Mouse (Mus musculus): ENCODE data around the gene Szt2. TPM values are rescaled to one million over a fixed set of nuclear protein-coding genes. Genes with fewer than 3 reads are reported as not detected.
A peak's percentile ranks its signal among the peaks of the same experiment; 100 is the strongest.

Gene Szt2
- total RNA-seq (2021): 10 to 100 TPM; 34.2 to 43.8 TPM
- long read RNA-seq, experiment 1, partial matches to known transcripts: 7 of 10 reads
- long read RNA-seq, experiment 1, other reads (novel, unspliced or antisense): 3 of 10 reads
- long read RNA-seq, experiment 2, partial matches to known transcripts: 5 of 5 reads
- long read RNA-seq, experiment 2, other reads (novel, unspliced or antisense): 0 of 5 reads

DNA sequence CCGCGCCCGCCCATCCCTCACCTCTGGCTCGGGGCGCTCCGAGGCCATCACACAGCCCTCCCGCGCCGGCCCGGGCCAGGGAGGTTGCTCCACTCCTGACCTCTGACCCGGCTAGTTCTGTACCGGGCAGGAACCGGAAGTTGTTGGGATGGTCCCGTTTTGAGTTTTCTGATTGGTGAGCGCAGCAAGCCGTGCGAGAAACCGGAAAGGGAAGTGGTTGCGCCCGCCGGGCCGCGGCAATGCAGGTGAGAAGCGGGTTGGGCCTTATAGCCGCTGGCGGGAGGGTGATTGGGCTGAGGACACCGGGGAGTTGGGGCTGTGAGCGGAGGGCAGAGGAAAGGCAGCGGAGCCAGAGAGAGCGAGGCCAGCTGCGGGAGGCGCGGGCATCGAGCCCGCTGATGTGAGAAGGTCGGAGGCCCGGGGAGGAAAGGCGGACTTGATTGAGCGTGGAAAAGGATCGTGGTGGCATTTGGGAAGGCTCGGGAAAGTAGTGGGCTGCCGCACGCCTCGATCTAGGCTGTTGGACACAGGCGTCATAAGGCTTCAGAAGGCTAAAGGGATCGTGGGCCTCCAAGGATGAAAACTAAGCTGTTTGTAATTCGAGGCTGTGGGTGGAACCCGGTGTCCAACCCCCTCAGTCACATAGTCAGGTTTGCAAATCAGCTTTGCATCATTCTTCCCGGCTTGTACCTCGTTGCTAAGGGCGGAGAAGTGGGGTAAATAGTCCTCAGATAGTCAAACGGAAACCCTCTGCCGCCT, at the start of gene Szt2, which contains the start of gene Med8:
Szt2 (minus strand) TSS at position 132 of the 759 bp plus-strand sequence.
Med8 (plus strand) TSS at position 196 of the 759 bp plus-strand sequence.
- peak; percentile 86 to 93 for DNase-seq (ENCODE audit: low spot score in 2 of 2)

DNA sequence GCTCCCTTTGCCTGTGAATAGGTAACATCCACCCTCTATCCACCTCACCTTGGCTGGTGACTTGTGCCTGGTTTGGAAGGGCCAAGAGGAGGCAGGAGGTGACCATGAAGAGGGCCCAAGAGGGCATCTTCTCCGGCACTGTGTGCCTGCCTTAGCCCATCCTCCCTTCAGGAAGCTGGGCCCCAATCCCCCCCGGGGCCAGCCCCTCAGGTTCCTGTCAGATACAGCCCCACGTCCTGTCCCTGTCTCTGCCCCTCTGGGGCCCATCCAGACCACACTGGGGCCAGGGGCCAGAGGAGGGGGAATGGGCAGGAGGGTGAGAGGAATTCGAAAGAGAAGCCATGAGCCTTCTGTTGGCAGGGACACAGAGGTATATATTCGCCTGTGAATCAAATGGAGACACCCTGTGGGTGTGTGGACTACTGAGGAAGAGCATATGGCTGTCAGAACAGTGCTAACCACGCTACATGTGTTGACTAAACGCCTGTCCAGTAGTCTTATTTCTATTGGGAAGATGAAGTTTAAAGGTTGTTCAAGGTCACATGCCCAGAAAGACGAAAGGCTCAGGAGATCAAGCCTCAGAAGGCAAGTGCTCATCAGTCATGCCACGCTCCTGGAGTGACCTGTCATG, 48.4 kb upstream of the Szt2 start, which contains the start of gene Mpl:
Mpl (minus strand) TSS at position 169 of the 631 bp plus-strand sequence.
- DNase-seq (ENCODE audit: low spot score in 2 of 2): no peak

DNA sequence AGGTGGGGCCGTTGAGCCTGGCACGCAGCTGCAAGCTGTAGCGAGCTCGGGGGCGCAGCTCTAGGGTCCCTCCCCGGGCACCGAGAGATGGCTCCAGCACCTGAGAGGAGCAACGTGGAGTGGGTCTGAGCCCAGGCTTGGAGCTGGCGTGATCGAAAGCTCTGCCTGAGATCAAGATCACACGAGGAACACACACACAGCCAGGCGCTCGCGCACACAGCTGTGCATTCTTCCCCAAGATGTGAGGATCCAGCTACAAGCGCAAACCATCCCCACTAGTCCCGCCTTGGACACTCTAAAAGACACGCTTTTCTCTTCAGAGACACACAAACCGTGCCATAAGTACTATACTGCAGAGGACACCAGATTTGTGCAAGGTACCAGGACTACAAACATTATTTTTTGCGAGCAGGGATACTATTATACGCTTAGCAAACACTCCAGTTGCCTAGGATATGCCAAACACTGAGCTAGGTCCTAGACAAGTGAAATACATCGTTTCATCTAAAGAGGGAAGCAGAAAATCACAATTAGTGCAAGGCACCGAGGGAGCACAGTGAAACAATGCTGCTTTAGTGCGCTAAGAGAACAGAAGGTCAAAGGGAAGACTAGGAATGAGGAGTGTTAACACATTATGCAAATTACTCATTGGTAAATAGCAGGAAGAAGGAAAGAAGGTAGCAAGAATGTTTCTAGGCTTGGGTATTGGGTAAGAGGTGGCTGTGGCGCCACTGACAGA, 37.5 kb upstream of the Szt2 start:
- no peak for DNase-seq (ENCODE audit: low spot score in 2 of 2)

DNA sequence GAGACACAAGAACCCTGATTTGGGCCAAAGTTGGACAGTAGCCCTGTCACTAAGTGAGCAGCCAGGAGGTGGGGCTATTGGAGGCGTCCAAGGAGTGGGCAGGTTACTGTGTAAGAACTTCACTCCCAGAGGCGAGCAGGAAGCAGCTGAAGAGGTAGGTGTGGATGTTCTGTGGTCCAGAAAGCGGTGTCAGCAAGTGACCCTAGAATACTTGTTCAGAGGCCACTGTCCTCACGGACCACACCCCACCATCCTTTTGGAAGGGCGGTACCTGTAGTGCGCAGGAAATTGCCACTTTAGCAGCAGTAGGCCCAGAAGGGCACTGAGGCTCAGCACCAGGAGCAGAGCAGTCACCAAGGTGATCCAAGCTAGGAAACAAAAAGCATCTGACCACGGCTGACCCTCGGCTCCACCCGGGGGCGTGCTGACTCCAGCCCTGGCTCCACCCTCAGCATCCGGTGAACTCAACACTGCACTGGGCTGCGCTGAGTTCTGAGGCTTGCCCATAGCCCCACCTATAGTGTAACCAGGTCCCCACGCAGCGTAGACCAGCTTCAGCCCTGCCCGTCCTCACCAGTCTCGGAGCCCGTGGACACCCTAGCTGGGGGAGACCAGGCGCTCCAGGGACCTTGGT, 36.8 kb upstream of the Szt2 start:
- DNase-seq (ENCODE audit: low spot score in 2 of 2): no peak

DNA sequence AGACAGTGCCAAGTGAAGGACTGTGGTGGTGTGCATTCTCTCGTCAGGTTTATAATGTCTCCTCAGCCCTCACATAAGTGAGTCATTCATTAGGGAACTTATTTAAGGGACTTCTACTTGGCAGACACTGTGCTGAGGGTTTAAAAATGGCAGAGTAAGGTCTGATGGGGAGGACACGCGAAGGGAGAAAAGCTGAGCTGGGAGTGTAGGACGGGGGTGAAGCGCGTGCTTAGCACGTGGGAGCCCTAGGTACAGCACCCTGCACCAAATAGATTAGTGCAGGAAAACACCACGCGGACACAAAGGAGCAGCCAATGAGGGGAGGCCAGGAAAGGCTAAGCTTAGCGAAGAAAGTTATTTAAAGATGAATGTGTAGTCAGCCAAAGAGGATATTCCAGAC, 36.0 kb upstream of the Szt2 start:
- no peak for DNase-seq (ENCODE audit: low spot score in 2 of 2)

DNA sequence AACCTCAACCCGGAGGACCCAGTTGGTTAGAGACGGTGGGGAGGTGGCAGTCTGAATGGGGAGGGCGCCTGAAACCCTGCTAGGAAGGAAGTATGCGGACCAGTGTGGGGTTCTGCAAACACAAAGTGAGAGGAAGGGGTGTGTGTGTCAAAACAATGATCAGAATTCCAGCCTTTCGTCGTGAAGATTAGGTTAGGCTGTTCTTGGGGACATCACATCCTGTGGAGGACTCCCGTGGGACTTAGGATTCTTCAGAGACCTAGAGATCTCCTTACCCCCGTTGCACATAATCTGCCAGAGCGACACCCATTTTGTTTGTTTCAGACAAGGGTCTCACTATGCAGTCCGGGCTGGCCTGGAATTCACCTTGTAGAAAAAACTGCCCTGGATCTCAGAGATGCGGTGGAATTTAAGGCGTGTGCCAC, 28.8 kb upstream of the Szt2 start:
- DNase-seq (ENCODE audit: low spot score in 2 of 2): no peak

DNA sequence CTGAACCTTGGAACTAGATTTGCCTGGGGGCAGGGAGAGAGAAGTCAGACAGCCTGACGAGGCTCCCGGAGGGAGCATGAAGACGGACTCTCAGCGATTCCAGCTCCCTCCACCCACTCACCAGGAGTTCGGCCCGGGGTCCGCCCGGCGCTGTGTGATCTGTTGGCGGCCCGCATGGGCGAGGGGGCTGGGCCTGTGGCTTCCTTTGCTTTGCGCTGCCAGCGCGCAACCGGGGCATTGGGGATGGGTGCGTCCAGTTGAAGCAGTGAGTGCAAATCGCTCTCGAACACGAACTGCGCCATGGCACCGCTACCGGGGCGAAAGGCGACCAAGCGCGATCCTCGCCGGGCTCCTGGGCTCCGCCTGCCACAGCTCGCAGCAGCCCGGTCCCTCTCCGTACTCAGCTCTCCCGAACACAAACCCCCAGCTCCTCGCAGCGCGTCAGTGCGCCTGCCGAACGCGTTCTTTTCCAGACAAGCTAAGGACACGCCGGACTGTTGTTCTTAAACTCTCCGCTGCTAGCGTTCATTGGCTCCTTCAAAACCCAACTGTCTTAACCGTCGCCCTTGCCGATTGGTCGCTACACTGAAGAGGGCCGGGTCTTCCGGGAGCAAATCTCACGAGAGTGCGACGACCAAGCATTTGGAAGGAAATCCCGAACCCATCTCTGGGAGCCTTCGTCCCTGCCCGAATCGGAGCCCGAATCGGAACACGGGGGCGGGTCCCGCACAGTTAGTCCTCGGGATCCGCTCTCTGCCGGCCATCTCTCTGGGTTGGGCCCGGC, 27.9 kb upstream of the Szt2 start, which contains the start of gene Cdc20:
Cdc20 (minus strand) TSS at position 533 of the 784 bp plus-strand sequence.
- peak; percentile 91 to 94 for DNase-seq (ENCODE audit: low spot score in 2 of 2)

DNA sequence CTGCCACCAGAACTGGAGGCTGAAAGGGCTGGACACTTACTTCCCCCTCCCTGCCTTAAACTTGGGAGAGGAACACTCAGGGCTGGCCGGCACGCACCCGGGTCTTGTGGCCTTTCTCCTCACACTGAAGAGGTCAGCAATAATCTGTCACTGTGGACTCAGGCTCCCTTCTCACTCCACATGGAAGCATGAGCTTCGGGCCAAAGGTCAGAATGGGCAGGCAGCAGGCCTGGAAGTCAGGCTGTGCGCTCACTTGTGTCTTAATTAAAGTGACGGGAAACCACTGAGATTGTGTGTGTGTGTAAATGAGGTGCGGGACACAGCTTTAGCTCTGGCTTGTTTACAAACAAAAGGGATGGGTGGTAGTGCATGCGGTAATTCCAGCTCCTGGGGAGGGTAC, 23.3 kb upstream of the Szt2 start:
- no peak for DNase-seq (ENCODE audit: low spot score in 2 of 2)

DNA sequence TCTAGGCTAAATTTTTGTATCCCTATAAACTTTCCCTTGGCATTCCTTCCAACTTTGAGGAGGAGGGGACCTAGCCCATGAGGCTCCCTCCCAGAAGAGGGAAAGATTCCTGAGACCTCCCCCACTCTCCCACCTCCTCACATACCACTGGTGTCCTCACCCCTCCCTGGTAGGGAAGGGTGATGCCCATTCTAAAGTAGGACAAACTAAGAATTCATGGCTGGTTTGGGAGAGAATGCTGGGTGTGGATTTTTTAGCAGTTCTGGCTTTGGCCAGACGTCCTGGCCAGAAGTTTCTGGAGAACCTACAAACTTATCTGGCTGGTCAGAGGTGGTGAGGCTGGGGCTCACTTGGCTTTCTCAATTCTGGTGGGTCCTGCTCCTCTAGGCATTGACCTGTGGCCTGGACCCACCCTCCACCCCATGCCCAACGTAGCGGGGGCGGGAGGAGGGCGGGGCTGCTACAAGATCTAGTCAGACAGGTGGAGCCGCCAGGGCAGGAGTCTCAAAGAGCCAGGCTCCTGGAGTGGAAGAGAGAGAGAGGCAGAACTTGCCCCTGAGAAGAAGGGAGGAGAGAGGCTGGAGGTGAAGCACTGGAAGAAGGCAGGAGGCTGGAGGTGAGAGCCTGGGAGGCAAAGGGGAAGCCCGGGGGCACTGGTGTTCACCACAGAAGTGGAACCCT, 20.3 kb upstream of the Szt2 start:
- DNase-seq (ENCODE audit: low spot score in 2 of 2): no peak

DNA sequence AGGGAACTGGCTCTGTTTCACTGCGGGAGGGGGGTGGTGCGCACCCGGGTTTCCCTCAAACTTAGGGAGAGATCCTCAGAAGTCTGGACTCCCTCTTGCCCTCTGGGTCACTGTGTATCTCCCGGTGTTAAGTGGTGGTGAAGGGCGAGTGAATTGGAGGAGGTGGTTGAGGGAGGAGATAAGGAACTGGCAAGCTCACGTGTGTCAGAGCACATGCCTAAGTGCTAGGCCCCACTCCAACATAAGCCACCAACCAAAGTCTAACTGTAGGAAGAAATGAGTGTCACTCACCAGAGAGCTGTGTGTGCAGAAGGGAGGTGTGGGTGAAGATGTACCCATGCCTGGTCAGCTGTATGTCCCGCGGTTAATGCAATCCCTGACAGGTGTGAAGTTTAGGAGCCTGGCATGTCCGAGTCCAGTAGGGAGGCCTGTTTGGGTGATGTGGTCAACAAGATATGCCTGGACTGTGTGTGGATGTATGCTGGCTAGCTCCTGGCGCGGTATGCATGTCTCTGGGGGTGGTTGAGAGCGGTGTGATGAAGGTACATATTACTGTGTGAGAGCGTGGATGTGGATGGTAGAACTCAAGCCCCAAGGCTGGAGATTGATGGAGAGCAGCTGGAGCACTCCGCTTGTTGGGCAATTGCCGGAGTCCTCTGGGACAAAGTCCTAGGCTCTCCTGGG, 19.6 kb upstream of the Szt2 start:
- no peak for DNase-seq (ENCODE audit: low spot score in 2 of 2)

DNA sequence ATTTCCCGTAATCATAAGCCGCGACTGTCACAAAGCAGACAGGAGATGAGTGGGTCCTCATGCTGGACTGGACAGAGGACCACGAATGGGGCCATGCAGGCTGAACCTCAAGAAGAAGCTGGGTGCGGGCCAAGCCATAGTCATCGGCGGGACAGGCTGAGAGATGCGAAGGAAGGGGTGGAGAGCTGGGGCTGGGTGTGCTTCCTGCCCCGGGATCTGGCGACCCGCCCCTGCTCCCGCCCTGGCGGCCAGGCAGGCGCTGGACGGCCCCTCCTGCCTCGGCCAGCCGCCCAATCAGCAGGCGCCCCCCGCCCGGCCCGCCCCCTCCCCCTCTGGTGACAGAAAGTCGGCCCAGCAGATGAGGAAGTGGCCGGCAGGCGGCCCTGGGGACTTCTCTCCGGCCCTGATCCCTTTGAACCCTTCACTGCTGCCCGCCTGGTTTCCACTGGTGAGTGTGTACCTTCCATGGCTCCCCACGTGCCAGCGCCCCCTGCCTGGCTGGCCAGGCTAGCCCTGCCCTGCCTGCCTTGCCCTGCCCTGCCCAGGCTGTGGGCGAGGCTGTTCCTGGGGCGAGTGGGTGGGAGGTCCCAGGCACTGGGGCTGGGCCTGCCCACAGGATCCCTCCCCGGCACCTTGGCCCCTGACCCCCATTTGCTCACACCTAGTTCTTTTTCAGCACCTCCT, 18.8 kb upstream of the Szt2 start, which contains the start of gene Elovl1:
Elovl1 (plus strand) TSS at position 326 of the 684 bp plus-strand sequence.
- peak; percentile 61 to 72 for DNase-seq (ENCODE audit: low spot score in 2 of 2)

DNA sequence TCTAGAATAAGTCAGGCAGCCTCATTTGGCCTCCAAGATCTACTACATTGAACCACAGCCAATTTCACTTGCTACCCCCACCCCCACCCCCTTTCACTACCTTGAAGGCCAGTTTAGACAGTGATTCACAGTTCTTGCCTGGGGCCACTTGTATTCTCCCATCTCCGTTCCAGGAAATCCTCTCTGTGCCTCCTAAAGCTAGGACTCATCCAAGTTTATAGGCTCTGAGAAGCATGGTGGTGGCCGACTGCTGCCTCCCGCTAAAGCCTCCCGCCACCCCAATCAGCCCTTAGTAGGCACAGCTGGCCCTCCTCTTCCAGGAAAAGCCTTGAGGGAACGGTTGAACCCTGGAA, 18.3 kb upstream of the Szt2 start:
- no peak for DNase-seq (ENCODE audit: low spot score in 2 of 2)

DNA sequence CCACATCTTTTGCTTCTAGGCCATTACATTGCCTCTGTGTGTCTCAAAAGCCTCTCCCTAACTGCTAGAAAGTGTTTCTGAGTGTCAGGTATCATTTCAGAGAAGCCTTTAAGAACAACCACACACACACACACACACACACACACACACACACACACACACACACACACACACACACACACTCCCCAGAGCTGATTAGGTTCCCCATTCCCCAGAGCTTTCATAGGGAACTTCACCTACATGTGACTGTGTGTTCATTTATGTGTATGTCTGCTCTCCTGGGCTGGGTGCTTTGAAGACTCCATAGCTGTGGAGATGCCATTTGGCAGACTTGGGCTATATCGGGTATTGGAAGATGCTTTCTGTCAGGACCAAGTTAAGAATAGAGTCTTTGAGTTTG, 16.3 kb upstream of the Szt2 start:
- no peak for DNase-seq (ENCODE audit: low spot score in 2 of 2)

DNA sequence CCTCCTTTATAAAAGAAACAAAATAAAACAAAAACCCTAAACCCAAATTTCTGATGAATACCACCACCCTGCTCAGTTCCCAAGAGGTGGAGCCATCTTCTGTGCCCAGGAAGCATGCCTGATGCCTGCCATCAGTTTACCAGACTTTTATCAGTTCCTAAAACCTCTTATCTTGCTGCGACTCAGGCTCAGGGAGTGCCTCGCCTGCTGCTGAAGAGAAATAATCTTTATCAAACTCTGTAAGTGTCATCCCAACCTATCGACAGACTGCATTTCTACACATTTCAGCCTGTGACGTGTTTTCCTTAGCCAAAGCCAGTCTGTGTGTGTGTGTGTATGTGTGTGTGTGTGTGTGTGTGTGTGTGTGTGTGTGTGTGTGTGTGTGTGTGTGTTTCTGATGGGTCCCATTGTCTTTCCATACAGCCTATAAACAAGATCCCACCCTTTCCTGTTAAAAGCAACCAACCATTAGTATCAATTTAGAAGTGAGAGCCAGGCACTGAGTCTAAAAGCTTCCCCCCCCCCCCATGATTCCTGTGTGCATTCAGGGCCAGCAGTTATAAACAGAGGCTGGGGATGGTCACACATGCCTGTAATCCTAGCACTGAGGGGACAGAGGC, 15.6 kb upstream of the Szt2 start:
- DNase-seq (ENCODE audit: low spot score in 2 of 2): no peak

DNA sequence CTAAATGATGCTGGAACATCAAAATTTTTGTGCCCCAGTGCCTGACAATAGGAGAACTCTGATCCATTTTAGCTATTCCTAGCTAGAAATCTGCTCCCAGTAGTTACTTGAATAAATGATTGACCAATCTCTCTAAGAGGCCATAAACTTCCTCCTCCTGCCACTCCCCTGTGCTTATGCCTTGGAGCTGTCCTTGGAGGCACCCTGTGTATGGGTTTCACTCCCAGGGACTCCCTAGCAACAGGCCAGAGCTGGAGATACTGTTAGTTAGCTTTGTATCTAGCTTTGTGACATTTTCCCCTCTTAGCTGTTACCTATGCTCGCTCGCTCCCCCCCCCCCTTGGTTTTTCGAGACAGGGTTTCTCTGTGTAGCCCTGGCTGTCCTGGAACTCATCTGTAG, 12.3 kb upstream of the Szt2 start:
- DNase-seq (ENCODE audit: low spot score in 2 of 2): no peak

DNA sequence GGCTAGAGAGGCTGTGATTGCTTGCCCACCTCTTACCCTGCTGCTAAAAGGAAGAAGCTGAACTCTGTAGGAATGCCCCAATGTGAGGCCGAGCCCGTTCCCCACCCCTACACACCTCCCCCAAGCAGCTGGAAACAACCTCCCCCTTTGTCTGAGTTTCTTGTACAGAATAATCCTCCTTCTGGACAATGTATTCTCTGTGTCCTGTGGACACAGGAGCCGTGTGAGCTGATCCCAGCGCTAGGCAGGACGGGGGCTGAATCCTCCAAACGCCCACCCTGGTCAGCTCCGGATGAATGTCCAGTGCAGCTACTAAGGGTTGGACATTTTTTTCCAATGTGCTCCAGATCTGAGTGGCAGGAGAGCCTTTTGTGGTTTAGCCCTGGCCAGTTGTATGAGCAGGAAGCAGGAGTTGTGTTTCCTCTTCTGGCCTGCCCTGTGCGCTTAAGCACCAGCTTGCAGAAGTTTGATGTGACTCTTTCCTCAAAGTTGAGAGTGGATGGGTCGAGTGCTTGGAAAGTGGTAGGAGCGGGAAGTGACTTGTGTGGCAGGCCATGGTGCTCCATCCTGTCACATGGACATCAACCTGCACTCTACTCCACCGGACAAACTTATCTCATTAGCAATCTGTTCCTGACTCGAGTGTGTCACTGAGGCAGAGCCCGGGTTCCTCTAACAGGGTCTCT, 8.2 kb upstream of the Szt2 start:
- DNase-seq (ENCODE audit: low spot score in 2 of 2): no peak

DNA sequence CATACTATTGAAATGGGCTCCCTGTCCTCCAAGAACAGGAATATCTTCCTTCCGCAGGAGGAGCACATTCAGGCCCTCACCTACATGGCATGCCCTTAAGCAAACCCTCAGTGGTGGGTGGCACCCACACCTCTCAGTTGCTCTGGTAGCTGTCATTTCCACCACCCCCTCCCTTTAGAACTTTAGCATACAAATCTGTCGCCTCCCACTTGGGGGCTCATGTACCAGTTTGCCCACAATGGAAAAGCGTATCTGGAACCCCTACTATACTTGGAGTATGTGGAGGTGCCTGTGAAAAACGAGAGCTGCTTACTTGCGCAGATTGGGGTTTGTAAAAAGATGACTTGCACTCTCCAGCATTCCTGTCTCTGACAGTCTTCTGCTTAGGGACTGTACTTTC, 7.3 kb upstream of the Szt2 start:
- no peak for DNase-seq (ENCODE audit: low spot score in 2 of 2)
